Mouse (Mus musculus) layer of hippocampus, adult 6 months (tissue): Measurements from ENCODE around the gene Gm3542. TPM values are rescaled to one million over a fixed set of nuclear protein-coding genes. Genes with fewer than 3 reads are reported as not detected.

Experiments
- long read RNA-seq, 2 experiments: library from polyadenylated mRNA; unstranded; transcript quantifications; one replicate each; pipeline ENCODE4 v2.0.0; 2019 to 2020
- polyA plus RNA-seq: library from polyadenylated mRNA; unstranded; fragments of <200 nt; fragmentation: Nextera tagmentation; gene quantifications from 2 replicates; pipeline ENCODE4 v1.2.3, GENCODE M21; 2021

Gene Gm3542
- not detected in 2 replicates for polyA plus RNA-seq
- long read RNA-seq, experiment 1 = 0 reads
- long read RNA-seq, experiment 2 = 0 reads

GRCm38 (mm10) chr14:5334828-5335227 is at the start of gene Gm3542:
Gm3542 (minus strand) TSS chr14:5334928.

Other genes starting within 250 kb of the Gm3542 start
- not detected in 2 replicates for gene Gm8279, start 203.4 kb downstream of the Gm3542 start, polyA plus RNA-seq
- not detected in 2 replicates for gene Gm3317, start 170.4 kb downstream of the Gm3542 start, polyA plus RNA-seq
- not detected in 2 replicates for gene Gm8271, start 149.1 kb downstream of the Gm3542 start, polyA plus RNA-seq
- gene Gm3526, start 74.3 kb downstream of the Gm3542 start, polyA plus RNA-seq = not detected in 2 replicates
- 0.16 and 0.24 TPM in 2 replicates for gene Gm3500, start 54.1 kb upstream of the Gm3542 start, polyA plus RNA-seq
- 0.48 and 0.63 TPM in 2 replicates for gene Gm3194, start 120.5 kb upstream of the Gm3542 start, polyA plus RNA-seq
- gene Gm8246, start 142.9 kb upstream of the Gm3542 start, polyA plus RNA-seq = not detected in 2 replicates
- gene Gm3187, start 149.3 kb upstream of the Gm3542 start, polyA plus RNA-seq = not detected in 2 replicates
- 0.87 and 1.2 TPM in 2 replicates for gene Gm3488, start 166.7 kb upstream of the Gm3542 start, polyA plus RNA-seq
- gene Gm3532, start 203.6 kb upstream of the Gm3542 start, polyA plus RNA-seq = 0.11 TPM in 1 of 2 replicates, not detected in the other